Mouse (Mus musculus): ENCODE measurements around the gene Fzd7. TPM values are rescaled to one million over a fixed set of nuclear protein-coding genes. Genes with fewer than 3 reads are reported as not detected.
"Not testable (repeated sequence)": the region's sequence is repeated elsewhere in the genome, so short reads cannot be mapped to it uniquely, and the experiment has no call there.

Gene Fzd7
- polyA plus RNA-seq, 1 experiment: 16.4 TPM

DNA sequence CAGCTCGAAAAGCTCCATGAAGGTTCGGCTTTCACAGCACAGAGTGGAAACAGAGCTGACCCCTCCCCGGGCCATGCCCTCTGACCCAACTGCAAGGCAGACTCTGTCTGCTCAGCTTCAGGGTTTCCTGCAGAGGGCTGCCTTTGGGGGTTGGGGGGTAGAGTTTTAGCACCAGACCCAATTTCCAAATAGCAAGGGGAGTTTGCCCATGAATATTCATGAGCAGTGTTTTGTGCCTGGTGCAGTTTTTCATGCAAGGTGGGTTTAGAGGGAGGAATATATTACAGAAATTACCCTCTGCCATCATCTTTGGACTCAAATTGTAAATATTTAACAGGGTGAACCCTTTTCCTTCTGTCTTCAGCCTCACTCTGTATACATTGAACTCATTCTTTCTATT, 44.3 kb upstream of the Fzd7 start:
- Histone ChIP-seq H3K36me3 (ENCODE audit: control insufficient read depth, insufficient read depth) (no peaks in the 10 kb centered on the region), H3ac (ENCODE audit: control insufficient read depth, insufficient read length) (no peak overlapping the region), H3K79me2 (ENCODE audit: control insufficient read depth, insufficient read depth) (no peaks in the 10 kb centered on the region), H3K27me3 (ENCODE audit: control insufficient read depth, insufficient read depth, insufficient read length) (no peaks in the 10 kb centered on the region), H3K4me3 (no peak overlapping the region), H3K4me2 (ENCODE audit: low read depth) (no peak overlapping the region)
- no peak for TF ChIP-seq SRF (IDR thresholded peaks at IDR 0.05; ENCODE audit: control insufficient read depth, insufficient read length, low read depth)
- no peak for TF ChIP-seq MYOG (IDR thresholded peaks at IDR 0.05; ENCODE audit: control insufficient read depth in 1 of 3, insufficient read depth in 1 of 3, insufficient read length in 2 of 3, low read depth in 2 of 3)
- TF ChIP-seq POLR2AphosphoS2 (IDR thresholded peaks at IDR 0.05; ENCODE audit: insufficient read length, low read depth): no peak
- TF ChIP-seq TCF3 (IDR thresholded peaks at IDR 0.05; ENCODE audit: insufficient read length, low read depth): no peak
- no peak for TF ChIP-seq POLR2A (IDR thresholded peaks at IDR 0.05; ENCODE audit: insufficient read length, low read depth)
- TF ChIP-seq E2F4 (IDR thresholded peaks at IDR 0.05; ENCODE audit: insufficient read depth): no peak
- TF ChIP-seq USF1 (IDR thresholded peaks at IDR 0.05; ENCODE audit: low read depth): no peak
- TF ChIP-seq MAX (IDR thresholded peaks at IDR 0.05; ENCODE audit: low read depth): no peak

DNA sequence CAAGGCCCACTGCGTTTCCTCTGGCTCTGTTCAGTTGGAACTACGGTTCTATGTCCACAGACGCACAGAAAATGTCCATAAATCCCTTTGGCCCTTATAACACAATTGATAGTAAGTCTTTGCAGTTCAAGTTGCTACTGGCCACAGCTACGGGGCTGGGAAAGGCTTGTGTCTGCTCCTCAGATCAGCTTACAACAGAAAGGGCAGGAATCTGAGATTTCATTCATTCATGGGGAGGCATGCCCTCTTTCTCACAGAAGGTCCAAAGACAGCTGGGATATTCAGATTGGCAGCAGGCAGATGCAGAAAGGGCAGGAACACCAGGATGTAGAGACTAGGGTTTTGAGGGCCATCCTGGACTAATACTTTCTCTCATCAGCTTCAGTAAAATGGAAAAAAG, 43.9 kb upstream of the Fzd7 start:
- H3ac ChIP-seq (ENCODE audit: control insufficient read depth, insufficient read length): no peak overlapping the region
- H3K27me3 ChIP-seq (ENCODE audit: control insufficient read depth, insufficient read depth, insufficient read length): no peaks in the 10 kb centered on the region
- TF ChIP-seq CEBPB (IDR thresholded peaks at IDR 0.05; ENCODE audit: insufficient read depth, poor library complexity, severe bottlenecking) (no peak), TCF3 (IDR thresholded peaks at IDR 0.05; ENCODE audit: insufficient read length, low read depth) (no peak), MYOD1 (IDR thresholded peaks at IDR 0.05; ENCODE audit: control insufficient read depth in 1 of 3, insufficient read length in 2 of 3, low read depth in 2 of 3) (peak in 2 of 3 experiments; percentile 29 to 54), MYOG (IDR thresholded peaks at IDR 0.05; ENCODE audit: control insufficient read depth in 1 of 3, insufficient read depth in 1 of 3, insufficient read length in 2 of 3, low read depth in 2 of 3) (peak in 2 of 3 experiments; percentile 11 to 45), TCF12 (IDR thresholded peaks at IDR 0.05; ENCODE audit: insufficient read depth, poor library complexity, severe bottlenecking) (no peak), E2F4 (IDR thresholded peaks at IDR 0.05; ENCODE audit: insufficient read depth) (no peak), SRF (IDR thresholded peaks at IDR 0.05; ENCODE audit: control insufficient read depth, insufficient read length, low read depth) (no peak)
- no peak overlapping the region for H3K4me2 ChIP-seq (ENCODE audit: low read depth)
- no peaks in the 10 kb centered on the region for H3K36me3 ChIP-seq (ENCODE audit: control insufficient read depth, insufficient read depth)
- H3K79me2 ChIP-seq (ENCODE audit: control insufficient read depth, insufficient read depth): no peaks in the 10 kb centered on the region
- H3K4me3 ChIP-seq: no peak overlapping the region

DNA sequence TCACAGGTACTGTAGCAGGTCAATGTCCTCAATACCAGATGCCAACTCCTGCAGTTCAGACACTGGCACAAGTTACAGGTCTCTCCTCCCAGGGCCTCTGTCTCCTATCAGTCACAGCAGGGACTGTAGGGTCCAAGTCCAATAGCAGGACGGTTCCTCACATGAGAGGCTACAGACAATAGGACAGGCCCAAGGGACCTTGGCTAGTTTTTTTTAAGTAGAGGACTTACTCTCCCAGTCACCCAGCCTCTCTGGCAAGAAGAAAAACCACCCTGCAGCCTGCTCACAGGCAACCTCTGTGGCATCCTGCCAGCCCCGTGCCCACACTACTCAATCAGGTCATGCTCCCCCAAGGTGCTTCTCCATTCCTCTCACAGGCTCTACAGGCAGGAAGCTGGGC, 43.0 kb upstream of the Fzd7 start:
- Histone ChIP-seq H3K27me3 (ENCODE audit: control insufficient read depth, insufficient read depth, insufficient read length) (no peaks in the 10 kb centered on the region), H3ac (ENCODE audit: control insufficient read depth, insufficient read length) (no peak overlapping the region), H3K4me2 (ENCODE audit: low read depth) (no peak overlapping the region), H3K4me3 (no peak overlapping the region), H3K79me2 (ENCODE audit: control insufficient read depth, insufficient read depth) (no peaks in the 10 kb centered on the region), H3K36me3 (ENCODE audit: control insufficient read depth, insufficient read depth) (no peaks in the 10 kb centered on the region)
- TF ChIP-seq REST (IDR thresholded peaks at IDR 0.05; ENCODE audit: insufficient read depth, insufficient read length): no peak
- no peak for TF ChIP-seq SRF (IDR thresholded peaks at IDR 0.05; ENCODE audit: control insufficient read depth, insufficient read length, low read depth)
- no peak for TF ChIP-seq POLR2A (IDR thresholded peaks at IDR 0.05; ENCODE audit: insufficient read length, low read depth)
- no peak for TF ChIP-seq MYOD1 (IDR thresholded peaks at IDR 0.05; ENCODE audit: control insufficient read depth in 1 of 3, insufficient read length in 2 of 3, low read depth in 2 of 3)
- TF ChIP-seq MYOG (IDR thresholded peaks at IDR 0.05; ENCODE audit: control insufficient read depth in 1 of 3, insufficient read depth in 1 of 3, insufficient read length in 2 of 3, low read depth in 2 of 3): no peak
- TF ChIP-seq TCF12 (IDR thresholded peaks at IDR 0.05; ENCODE audit: insufficient read depth, poor library complexity, severe bottlenecking): no peak
- TF ChIP-seq CEBPB (IDR thresholded peaks at IDR 0.05; ENCODE audit: insufficient read depth, poor library complexity, severe bottlenecking): no peak
- TF ChIP-seq E2F4 (IDR thresholded peaks at IDR 0.05; ENCODE audit: insufficient read depth): no peak
- TF ChIP-seq USF1 (IDR thresholded peaks at IDR 0.05; ENCODE audit: low read depth): no peak

DNA sequence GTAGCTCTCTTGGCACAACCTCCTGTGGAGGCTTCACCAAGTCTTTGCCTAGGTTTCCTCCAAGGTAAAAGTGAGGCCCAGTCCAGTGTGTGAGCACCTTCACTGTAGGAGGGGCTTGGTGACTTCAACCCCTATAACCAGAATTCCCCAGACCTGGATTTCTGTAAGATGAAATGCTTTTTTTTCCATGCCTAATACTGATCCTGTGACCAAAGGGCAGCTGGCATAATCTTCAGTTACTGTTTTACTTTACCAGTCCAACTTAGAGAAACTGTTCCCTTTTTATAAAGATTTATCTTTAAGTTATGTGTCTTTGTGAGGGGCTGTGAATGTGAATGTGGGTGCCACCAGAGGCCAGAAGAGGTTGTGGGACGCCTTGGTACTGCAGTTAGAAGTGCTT, 42.3 kb upstream of the Fzd7 start:
- H3K4me3 ChIP-seq: no peak overlapping the region
- H3K27me3 ChIP-seq (ENCODE audit: control insufficient read depth, insufficient read depth, insufficient read length): no peaks in the 10 kb centered on the region
- no peaks in the 10 kb centered on the region for H3K79me2 ChIP-seq (ENCODE audit: control insufficient read depth, insufficient read depth)
- TF ChIP-seq MAX (IDR thresholded peaks at IDR 0.05; ENCODE audit: low read depth) (no peak), TCF3 (IDR thresholded peaks at IDR 0.05; ENCODE audit: insufficient read length, low read depth) (no peak), REST (IDR thresholded peaks at IDR 0.05; ENCODE audit: insufficient read depth, insufficient read length) (no peak), MYOG (IDR thresholded peaks at IDR 0.05; ENCODE audit: control insufficient read depth in 1 of 3, insufficient read depth in 1 of 3, insufficient read length in 2 of 3, low read depth in 2 of 3) (no peak), POLR2AphosphoS2 (IDR thresholded peaks at IDR 0.05; ENCODE audit: insufficient read length, low read depth) (no peak), TCF12 (IDR thresholded peaks at IDR 0.05; ENCODE audit: insufficient read depth, poor library complexity, severe bottlenecking) (no peak), SRF (IDR thresholded peaks at IDR 0.05; ENCODE audit: control insufficient read depth, insufficient read length, low read depth) (no peak), MYOD1 (IDR thresholded peaks at IDR 0.05; ENCODE audit: control insufficient read depth in 1 of 3, insufficient read length in 2 of 3, low read depth in 2 of 3) (no peak), POLR2A (IDR thresholded peaks at IDR 0.05; ENCODE audit: insufficient read length, low read depth) (no peak), CEBPB (IDR thresholded peaks at IDR 0.05; ENCODE audit: insufficient read depth, poor library complexity, severe bottlenecking) (no peak), USF1 (IDR thresholded peaks at IDR 0.05; ENCODE audit: low read depth) (no peak), E2F4 (IDR thresholded peaks at IDR 0.05; ENCODE audit: insufficient read depth) (no peak)
- H3ac ChIP-seq (ENCODE audit: control insufficient read depth, insufficient read length): no peak overlapping the region
- H3K4me2 ChIP-seq (ENCODE audit: low read depth): no peak overlapping the region
- no peaks in the 10 kb centered on the region for H3K36me3 ChIP-seq (ENCODE audit: control insufficient read depth, insufficient read depth)

DNA sequence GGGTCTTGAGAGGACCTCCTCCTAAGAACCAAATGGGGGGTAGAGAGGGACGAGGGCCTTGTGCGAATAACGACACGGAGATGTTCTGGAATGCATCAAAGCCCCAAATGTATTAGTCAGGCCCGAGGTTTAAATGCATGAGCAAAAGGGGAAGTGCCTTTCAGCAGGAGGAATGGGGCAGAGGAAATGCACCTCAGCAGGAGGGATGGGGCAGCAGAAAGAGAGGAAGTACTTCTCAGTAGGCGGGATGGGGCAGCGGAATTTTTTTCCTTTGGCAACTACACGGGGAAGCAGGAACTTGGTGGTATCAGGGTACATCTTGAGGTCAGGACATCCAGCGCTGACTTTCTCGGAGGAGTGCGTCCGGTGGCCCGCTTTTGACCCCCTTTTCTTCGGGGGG, 39.5 kb upstream of the Fzd7 start:
- H3K27me3 ChIP-seq (ENCODE audit: control insufficient read depth, insufficient read depth, insufficient read length); H3K36me3 ChIP-seq (ENCODE audit: control insufficient read depth, insufficient read depth); H3K4me2 ChIP-seq (ENCODE audit: low read depth); H3K4me3 ChIP-seq; H3K79me2 ChIP-seq (ENCODE audit: control insufficient read depth, insufficient read depth); H3ac ChIP-seq (ENCODE audit: control insufficient read depth, insufficient read length): not testable (repeated sequence)
